Mouse (Mus musculus) bone marrow macrophage, adult 2 months (primary cell): ENCODE results near the gene Krtap2-4. TPM values are rescaled to one million over a fixed set of nuclear protein-coding genes. Genes with fewer than 3 reads are reported as not detected.
"Not testable (repeated sequence)": the region's sequence is repeated elsewhere in the genome, so short reads cannot be mapped to it uniquely, and the experiment has no call there.

Experiments used
- H3K27ac ChIP-seq: 2 replicates; pipeline ENCODE4 v1.5.1; 2012; ENCODE audit warnings: low read depth, low read length; ENCODE audit not compliant: insufficient read depth
- H3K4me1 ChIP-seq: 2 replicates; pipeline ENCODE4 v1.6.1; 2012; ENCODE audit warnings: low read length; ENCODE audit not compliant: control insufficient read depth, insufficient read depth
- H3K4me3 ChIP-seq: 2 replicates; pipeline ENCODE4 v1.5.1; 2012; ENCODE audit warnings: mild to moderate bottlenecking, low read length, moderate library complexity; ENCODE audit not compliant: insufficient read depth
- CTCF ChIP-seq: IDR thresholded peaks from 2 replicates; pipeline ENCODE4 v1.5.1; 2012; ENCODE audit warnings: low read depth, mild to moderate bottlenecking, low read length, moderate library complexity
- POLR2A ChIP-seq: IDR thresholded peaks from 2 replicates; pipeline ENCODE4 v1.6.1; 2012; ENCODE audit warnings: mild to moderate bottlenecking, low read depth, low read length, borderline replicate concordance
- polyA plus RNA-seq: library from polyadenylated mRNA; stranded (reverse); fragments of >200 nt; gene quantifications from 2 replicates; pipeline ENCODE4 v1.2.4, GENCODE M21; 2012; ENCODE audit not compliant: missing spikeins, insufficient read depth, insufficient read length

Krtap2-4 gene
- polyA plus RNA-seq, 1 experiment: not detected

- no peaks in the 10 kb centered on the region for H3K4me1 ChIP-seq
- no peak within 1 kb of the TSS for H3K27ac ChIP-seq
- TF ChIP-seq CTCF: no peak
- no peak for TF ChIP-seq POLR2A
- no peak within 1 kb of the TSS for H3K4me3 ChIP-seq
These were observed 20.0 kb upstream of the Krtap2-4 start, which contains the start of gene Krtap4-2 for GRCm38 (mm10) chr11:99634653-99635134. Gene Krtap4-2, minus strand, starts transcription at chr11:99635084.

DNA sequence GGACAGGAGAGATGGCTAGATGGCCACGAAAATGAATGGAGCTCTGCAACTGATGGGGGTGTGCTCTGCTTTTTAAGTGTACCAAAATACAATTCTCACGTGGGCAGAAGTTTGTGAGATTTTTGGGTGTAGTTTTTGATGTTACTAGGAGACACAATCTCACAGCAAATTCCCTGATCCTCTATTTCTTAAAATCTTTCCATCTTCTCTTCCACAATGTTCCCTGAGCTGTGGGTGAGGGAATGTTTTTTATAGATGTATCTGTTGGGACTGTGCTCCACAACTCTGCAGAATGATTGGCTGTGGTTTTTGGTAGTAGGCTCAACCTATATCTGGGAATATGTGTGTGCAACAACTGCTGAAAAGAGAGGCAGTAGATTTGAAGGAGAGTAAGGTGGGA lies 18.6 kb upstream of the Krtap2-4 start:
- Histone ChIP-seq H3K4me1 (no peaks in the 10 kb centered on the region), H3K4me3 (no peak overlapping the region), H3K27ac (no peak overlapping the region)
- TF ChIP-seq POLR2A: no peak
- no peak for TF ChIP-seq CTCF

GRCm38 (mm10) chr11:99630890-99631289 lies 16.2 kb upstream of the Krtap2-4 start:
- Histone ChIP-seq H3K4me1 (no peaks in the 10 kb centered on the region), H3K4me3 (no peak overlapping the region), H3K27ac (no peak overlapping the region)
- TF ChIP-seq POLR2A (no peak), CTCF (no peak)

DNA sequence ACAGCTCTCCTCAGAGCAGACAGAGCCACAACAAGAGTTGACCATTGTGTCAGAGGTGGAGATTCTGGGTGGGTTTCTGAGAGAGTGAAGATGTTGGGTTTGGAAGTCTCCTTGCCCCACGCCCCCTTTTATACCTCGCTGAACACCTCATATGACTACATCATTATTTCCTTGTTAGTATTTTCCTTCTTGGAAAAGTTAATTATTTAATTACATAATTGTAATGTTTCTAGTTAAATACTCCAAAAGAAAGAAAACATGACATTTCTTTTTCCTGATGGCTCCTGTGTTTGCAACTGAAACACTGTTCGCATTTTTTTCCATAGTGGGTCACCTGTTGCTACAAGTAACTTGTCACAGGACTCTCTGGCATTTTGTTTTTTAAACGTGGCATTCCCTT lies 13.5 kb upstream of the Krtap2-4 start, which contains the start of gene Krtap4-1:
Gene Krtap4-1 (minus strand): TSS at position 101 of the 400 bp plus-strand sequence.
- Histone ChIP-seq H3K4me1 (no peaks in the 10 kb centered on the region), H3K4me3 (no peak within 1 kb of the TSS), H3K27ac (no peak within 1 kb of the TSS)
- TF ChIP-seq CTCF: no peak

GRCm38 (mm10) chr11:99620335-99620734 lies 5.7 kb upstream of the Krtap2-4 start, which contains the start of gene Gm11562:
Gene Gm11562, minus strand, starts transcription at chr11:99620435.
- no peak for TF ChIP-seq POLR2A
- TF ChIP-seq CTCF: no peak
- Histone ChIP-seq H3K4me1 (no peaks in the 10 kb centered on the region), H3K4me3 (no peak within 1 kb of the TSS), H3K27ac (no peak within 1 kb of the TSS)

- not testable (repeated sequence) for H3K4me3 ChIP-seq, H3K27ac ChIP-seq, H3K4me1 ChIP-seq
These were observed 4.6 kb downstream of the Krtap2-4 start, which contains the start of gene Gm11937 for GRCm38 (mm10) chr11:99610089-99610488. Gene Gm11937, minus strand, starts transcription at chr11:99610189.

- H3K27ac ChIP-seq: no peak overlapping the region
- TF ChIP-seq CTCF: no peak
- no peak for TF ChIP-seq POLR2A
- no peak overlapping the region for H3K4me3 ChIP-seq
- no peaks in the 10 kb centered on the region for H3K4me1 ChIP-seq
These were observed 5.5 kb downstream of the Krtap2-4 start for GRCm38 (mm10) chr11:99609126-99609525.

DNA sequence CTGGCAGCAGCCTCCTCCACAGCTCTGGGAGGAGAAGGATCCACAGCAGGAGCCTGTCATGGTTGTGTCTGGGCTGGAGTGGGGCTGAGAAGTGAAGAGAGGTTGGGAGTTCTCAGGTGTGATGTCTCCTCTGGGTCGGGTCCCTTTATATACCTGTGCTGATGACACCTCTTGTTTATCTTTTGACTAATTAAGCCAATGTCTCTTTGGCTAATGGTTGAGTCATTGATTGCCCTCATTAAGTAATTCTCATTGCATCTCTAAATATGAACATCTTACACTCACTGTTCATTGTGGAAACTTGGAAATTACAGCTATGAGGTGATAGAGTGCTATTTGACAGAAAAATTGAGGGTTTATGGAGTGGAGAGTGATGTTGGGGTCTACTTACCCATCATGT lies 11.4 kb downstream of the Krtap2-4 start, which contains the start of gene Gm11938:
Gene Gm11938 (minus strand): TSS at position 101 of the 400 bp plus-strand sequence.
- H3K4me3 ChIP-seq: not testable (repeated sequence)

GRCm38 (mm10) chr11:99597742-99598141 lies 16.9 kb downstream of the Krtap2-4 start, which contains the start of gene Krtap9-3:
Gene Krtap9-3, minus strand, starts transcription at chr11:99598105.
- not testable (repeated sequence) for H3K4me1 ChIP-seq, H3K27ac ChIP-seq, H3K4me3 ChIP-seq

More for the DNA sequence above, 11.4 kb downstream of the Krtap2-4 start, which contains the start of gene Gm11938:
- not testable (repeated sequence) for H3K27ac ChIP-seq, H3K4me1 ChIP-seq

DNA sequence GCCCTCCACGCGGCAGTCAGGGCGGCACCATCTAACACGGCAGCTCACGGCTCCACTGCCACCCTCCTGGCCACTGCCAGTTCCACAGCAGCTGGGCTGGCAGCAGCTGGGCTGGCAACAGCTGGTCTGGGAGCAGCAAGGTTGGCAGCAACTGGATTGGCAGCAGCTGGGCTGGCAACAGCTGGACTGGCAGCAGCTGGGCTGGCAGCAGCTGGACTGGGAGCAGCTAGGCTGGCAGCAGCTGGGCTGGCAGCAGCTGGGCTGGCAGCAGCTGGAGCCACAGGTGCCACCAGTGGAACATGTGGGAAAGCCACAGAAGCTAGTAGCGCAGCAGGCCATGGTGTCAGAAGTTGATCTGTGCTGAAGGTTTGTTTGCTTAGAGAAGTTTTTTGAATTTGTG lies 23.7 kb downstream of the Krtap2-4 start, which contains the start of gene Krtap1-3:
Gene Krtap1-3 (minus strand): TSS at position 359 of the 400 bp plus-strand sequence.
- no peak for TF ChIP-seq CTCF
- TF ChIP-seq POLR2A: no peak
- no peaks in the 10 kb centered on the region for H3K4me1 ChIP-seq
- H3K27ac ChIP-seq: no peak within 1 kb of the TSS
- H3K4me3 ChIP-seq: no peak within 1 kb of the TSS

DNA sequence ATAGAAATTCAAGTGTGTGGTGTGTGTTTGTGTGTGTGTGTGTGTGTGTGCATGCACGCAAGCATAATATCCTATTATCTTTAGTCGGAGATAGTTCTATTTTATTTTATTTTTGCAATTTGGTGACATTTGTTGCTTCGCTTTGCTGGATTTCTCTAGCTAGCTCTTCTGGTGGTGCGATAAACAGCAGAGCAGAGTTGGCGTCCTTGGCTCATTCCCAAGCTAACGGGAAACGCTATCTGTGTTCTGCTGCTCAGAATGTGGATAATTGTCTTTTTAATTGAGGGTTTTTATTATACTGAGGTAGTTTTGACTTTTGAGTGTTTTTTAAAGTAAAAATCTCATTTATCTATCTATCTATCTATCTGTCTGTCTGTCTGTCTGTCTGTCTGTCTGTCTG lies 29.6 kb downstream of the Krtap2-4 start:
- no peak for TF ChIP-seq POLR2A
- no peak for TF ChIP-seq CTCF
- no peaks in the 10 kb centered on the region for H3K4me1 ChIP-seq
- no peak overlapping the region for H3K27ac ChIP-seq
- no peak overlapping the region for H3K4me3 ChIP-seq
